In genomic region chr10:42299967-42300366, GRCm38 (mm10) we compare ENCODE assay signal across 12 mouse cellular contexts. TPM values are rescaled to one million over a fixed set of nuclear protein-coding genes. Genes with fewer than 3 reads are reported as not detected.
A peak's percentile ranks its signal among the peaks of the same experiment; 100 is the strongest.
DNase-seq lines count a peak whose midpoint lies in the region; ATAC-seq lines count a peak whose summit lies in the region.
"Had no signal": no experiment of that assay in that cellular context is flagged by ENCODE, and none has a peak within 500 bp of the region (broad histone marks: within the 10 kb centered on the region; RNA-seq: fewer than 3 reads in every experiment).

No protein-coding gene starts in this region.

- ATAC-seq in monocyte, adult 5-6 weeks (replicated peaks; ENCODE audit: insufficient number of reproducible peaks, low FRiP score, low TSS enrichment, poor library complexity, severe bottlenecking), result no peak
- ATAC-seq in megakaryocyte-erythroid progenitor cell, adult 5-6 weeks (replicated peaks; ENCODE audit: low FRiP score, low TSS enrichment, poor library complexity, severe bottlenecking), result no peak
- ATAC-seq: forebrain, embryonic 16.5 days; hindbrain, embryonic 16.5 days; liver, embryonic 12.5 days had no signal

- DNase-seq in heart, adult 18-20 months, result peak; percentile 21 to 44
- DNase-seq in heart, postnatal 14 days, result no peak
- peak; percentile 28 for DNase-seq in 3134 (ENCODE audit: extremely low read depth, insufficient read length, low spot score)
- DNase-seq in A20 (ENCODE audit: low read depth, low spot score), result peak; percentile 45
- peak; percentile 13 to 68 for DNase-seq in kidney, postnatal 25 days
- no peak for DNase-seq in layer of hippocampus, postnatal 25 days (ENCODE audit: extremely low spot score in 1 of 2, low spot score in 1 of 2)
- DNase-seq: gastrocnemius, postnatal 25 days had no signal

- intact Hi-C loops in heart, postnatal 14 days (cut with DNase I), result loop anchor here (5.0 to 10.0 kb wide), 2 partner anchors 613 to 785 kb away; partner anchors contain the start of gene Cd164

RNA-seq across cellular contexts. Expression of gene Foxo3, which starts 23.4 kb away (rescaled TPM):
- 10 to 100 TPM; 76.2 to 94.4 TPM for total RNA-seq in heart, adult 18-20 months (2021)
- total RNA-seq in heart, postnatal 14 days (2021), result 10 to 100 TPM; 78.4 to 83.4 TPM
- total RNA-seq in monocyte, adult 5-6 weeks (2017), result 39.6 to 56.4 TPM (median 43.8 TPM) in 3 replicates
- 37.6 and 51.7 TPM in 2 replicates for total RNA-seq in megakaryocyte-erythroid progenitor cell, adult 5-6 weeks (2014; fragmentation: Nextera tagmentation)
- 38.6 and 40.0 TPM in 2 replicates for total RNA-seq in megakaryocyte-erythroid progenitor cell, adult 5-6 weeks (2017)
- total RNA-seq in layer of hippocampus, postnatal 25 days (2021), result 10 to 100 TPM; 39.5 to 46.7 TPM

Comparison
In these comparisons a context has a peak if more than half of its experiments do, and no peak if none do; other contexts are left out.
1. DNase-seq: peak in heart, adult 18-20 months (2 of 2), 3134 (single experiment), A20 (single experiment) and kidney, postnatal 25 days (2 of 2); none in heart, postnatal 14 days (0 of 2) and layer of hippocampus, postnatal 25 days (0 of 2).